Mouse (Mus musculus): ENCODE results near the gene Gpx8. TPM values are rescaled to one million over a fixed set of nuclear protein-coding genes. Genes with fewer than 3 reads are reported as not detected.
A peak's percentile ranks its signal among the peaks of the same experiment; 100 is the strongest.

The Gpx8 gene
- total RNA-seq (2021), result 10 to 100 TPM; 36.2 to 43.7 TPM
- long read RNA-seq, experiment 1, transcript Gpx8-201 (3 exons, 1,042 nt), result major isoform, 16 of 22 reads
- long read RNA-seq, experiment 1, partial matches to known transcripts, result 3 of 22 reads
- long read RNA-seq, experiment 1, other reads (novel, unspliced or antisense), result 0 of 22 reads
- long read RNA-seq, experiment 2, transcript Gpx8-201 (3 exons, 1,042 nt), result major isoform, 19 of 22 reads
- long read RNA-seq, experiment 2, partial matches to known transcripts, result 2 of 22 reads
- long read RNA-seq, experiment 2, other reads (novel, unspliced or antisense), result 1 of 22 reads

GRCm38 (mm10) chr13:113046211-113046883, at the start of gene Gpx8:
TSS of gene Gpx8 (minus strand) at chr13:113046410.
- peak; percentile 50 for DNase-seq

DNA sequence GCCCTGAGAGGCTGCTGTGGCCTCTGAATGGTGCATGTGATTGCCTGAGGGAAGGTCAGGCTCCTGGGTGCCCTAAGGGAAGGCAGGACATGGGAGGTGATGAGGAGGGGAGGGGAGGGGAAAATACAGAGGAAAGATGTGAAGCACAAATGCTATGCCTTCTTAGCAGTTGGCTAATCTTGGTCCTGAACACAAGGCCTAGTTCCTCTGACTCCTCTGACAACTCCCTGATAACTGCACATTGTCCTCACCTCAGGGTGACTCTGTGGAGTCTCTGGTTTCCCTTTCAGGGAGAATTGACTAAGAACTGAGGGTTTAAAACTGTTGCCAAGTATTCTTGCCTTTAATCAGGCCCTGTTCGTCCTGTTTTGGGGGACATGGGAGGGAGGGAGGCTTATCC, 48.4 kb upstream of the Gpx8 start:
- no peak for DNase-seq

DNA sequence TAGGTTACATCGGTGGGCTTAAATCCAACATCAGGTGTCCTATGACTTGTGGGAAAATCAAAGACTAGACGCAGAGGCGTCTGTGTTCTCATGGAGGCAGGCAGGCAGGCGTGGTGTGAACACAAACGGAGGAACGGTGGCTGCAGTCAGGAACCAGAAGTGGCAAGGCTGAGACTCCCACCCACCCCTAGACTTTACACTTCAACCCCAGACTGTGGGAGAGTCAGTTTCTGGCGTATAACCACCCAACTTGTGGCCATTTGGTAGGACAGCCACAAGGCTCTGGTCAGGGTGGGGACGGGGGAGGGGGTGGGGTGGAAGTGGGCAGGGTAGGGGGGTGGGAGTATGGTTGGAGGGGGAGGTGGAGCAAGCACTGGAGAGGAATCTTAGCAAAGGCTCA, 44.3 kb upstream of the Gpx8 start:
- no peak for DNase-seq

DNA sequence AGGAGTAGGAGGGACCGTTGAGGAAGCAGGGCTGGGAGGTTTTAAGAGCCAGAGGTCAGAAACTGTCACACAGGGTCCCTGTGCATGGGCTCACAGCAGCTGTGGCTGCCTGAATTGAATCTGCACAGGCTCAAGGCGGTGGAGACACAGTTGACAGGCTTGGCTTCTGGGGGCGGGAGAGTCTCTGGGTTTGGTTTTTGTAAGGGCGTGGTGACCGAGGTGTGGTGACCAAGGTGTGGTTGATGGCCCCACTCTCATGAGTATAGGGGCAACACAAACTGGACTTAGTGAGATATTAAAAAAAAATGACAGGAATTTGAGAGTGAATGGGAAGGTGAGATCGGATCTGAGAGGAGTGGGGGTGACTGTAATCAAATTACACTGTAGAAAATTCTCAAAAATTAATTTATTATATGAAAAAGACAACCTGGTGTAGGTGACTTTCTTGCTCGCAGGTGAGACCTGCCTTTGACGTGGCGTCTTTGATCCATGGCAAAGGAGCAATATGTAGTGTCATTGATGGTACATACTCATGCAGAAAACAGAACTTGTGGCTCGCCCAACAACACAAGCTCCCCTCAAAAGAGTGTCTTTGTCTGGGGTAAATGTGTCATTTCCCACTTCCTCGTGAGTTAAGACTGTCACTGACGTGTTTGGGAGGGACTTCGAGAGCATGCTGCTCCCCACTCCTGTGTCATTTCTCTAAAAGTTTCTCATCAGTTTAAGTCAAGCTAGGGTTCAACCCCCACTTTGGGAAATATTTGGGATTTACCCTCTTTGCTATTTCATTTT, 41.2 kb upstream of the Gpx8 start:
- no peak for DNase-seq

- no peak for DNase-seq
Measured at GRCm38 (mm10) chr13:113084732-113085131, 38.5 kb upstream of the Gpx8 start.

DNA sequence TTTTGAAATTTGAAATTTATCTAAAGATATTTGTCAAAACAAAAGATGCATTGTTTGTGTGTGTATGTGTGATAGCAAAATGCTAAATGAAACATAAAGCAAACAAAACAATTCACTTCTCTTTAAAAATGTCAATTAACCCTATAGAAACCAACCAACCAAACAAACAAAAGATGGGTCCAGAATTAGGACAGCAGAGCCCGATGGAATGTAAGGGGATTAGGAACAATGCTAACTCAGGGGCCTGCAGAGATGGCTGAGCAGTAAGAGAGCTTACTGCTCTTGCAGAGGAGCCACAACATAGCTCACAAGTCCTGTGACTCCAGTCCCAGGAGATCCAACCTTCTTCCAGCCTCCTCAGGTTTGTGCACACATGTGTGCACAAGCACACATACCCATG, 35.9 kb upstream of the Gpx8 start:
- no peak for DNase-seq

DNA sequence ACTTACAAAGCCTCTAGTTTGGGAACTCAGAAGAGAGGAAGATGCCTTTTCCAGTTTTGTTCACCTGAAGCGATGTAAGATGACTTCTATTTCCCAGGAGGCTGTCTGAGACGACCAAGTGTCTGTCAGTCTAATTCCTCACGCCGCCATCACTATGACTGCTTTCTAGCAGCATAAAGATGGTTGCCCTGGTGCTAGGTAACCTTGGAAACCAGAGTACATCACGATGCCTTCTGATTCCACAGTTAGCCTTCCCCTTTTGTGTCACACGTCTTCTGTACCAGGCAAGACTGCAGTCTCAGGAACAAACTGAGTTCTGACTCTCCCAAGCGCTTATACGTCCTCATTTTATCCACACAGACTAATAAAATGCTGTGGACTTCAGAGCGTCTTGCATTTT, 32.8 kb upstream of the Gpx8 start:
- DNase-seq, result no peak

DNA sequence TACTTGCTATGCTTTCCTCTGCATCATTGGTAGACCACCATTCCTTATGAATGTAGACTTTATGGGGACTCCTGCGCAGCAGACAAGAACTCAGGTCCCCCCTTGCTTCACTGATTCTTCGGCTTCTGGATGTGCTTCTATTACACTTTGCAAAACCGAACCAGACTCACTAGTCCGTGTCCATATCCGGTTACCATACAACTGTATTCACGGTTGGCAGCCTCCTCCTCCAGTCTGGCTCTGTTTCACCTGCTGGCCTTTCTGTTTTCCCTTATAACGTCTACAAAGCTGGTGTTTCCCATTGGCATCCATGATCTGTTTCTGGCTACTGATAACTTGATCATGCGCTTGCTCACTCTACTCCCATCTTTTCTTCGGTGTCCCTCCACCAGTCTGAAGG, 18.3 kb upstream of the Gpx8 start:
- no peak for DNase-seq

DNA sequence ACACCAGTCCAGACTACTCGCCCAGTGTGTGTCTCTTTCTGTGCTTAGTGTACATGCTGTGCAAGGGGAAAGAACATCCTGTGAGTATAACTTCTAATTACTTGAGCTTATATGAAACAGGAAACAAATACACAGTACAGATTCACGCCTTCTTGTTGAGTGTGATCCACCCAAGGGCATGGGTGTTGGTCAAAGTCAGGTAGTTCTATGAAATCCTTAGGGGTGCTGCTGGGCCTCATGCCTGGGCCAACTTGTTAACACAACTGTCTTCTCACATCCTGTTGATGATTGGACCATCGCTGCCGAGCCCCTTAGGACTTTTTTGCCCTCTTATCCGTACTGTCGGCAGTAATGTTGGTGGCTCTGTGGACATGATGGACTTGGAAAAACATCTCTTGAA, 15.5 kb upstream of the Gpx8 start:
- DNase-seq, result no peak

- no peak for DNase-seq
Measured at GRCm38 (mm10) chr13:113055826-113056225, 9.6 kb upstream of the Gpx8 start.

DNA sequence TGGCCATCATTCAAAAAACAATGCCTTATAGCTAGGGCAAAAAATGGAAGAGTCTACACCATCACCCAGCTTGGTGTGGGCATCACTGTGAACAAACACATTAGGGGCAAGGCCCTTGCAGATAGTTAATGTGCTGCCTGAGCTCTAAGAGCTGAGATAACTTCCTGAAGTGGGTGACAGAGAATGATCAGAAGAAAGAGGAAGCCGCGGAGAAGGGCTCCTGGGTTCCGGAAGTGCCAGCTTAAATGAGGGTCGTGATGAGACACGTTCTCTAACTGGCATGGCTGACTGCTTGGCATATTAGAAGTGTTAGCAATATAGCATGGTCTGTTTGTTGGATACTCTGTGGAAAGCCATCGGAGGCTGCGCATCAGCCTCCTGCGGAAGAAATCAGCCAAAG, 8.0 kb upstream of the Gpx8 start:
- no peak for DNase-seq

DNA sequence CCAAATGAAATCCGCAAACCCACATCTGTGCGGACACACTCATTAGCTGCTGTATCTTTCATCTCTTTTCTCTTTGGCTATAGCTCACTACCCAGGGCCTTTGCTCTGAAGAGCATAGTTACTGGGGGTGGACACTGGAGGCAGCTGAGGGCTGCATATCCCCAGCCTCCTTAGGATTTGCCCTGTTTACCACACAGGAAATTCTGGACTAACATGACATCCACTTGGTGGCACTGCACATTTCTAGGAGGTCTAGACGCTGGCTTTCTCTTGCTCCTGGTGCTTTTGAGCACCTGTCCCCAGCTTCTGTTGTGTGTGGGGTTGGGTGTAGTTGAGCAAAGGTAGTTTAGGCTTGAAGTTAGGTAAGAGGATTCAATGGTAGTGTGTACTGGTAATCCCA, 1.4 kb upstream of the Gpx8 start:
- DNase-seq, result no peak

DNA sequence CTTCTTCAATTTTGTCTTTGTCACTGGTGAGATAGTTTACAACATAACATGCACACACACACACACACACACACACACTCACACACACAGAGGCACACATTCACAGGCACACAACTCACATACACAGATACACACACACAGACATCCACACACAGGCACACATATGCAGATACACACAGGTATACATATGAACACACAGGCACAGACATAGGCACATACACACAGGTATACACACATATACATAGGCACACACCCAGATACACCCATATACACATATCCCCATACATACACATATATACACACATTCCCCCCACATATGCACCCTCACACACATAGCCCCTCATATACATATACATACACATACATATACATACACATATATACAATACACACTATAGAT, 808 bp upstream of the Gpx8 start:
- no peak for DNase-seq

DNA sequence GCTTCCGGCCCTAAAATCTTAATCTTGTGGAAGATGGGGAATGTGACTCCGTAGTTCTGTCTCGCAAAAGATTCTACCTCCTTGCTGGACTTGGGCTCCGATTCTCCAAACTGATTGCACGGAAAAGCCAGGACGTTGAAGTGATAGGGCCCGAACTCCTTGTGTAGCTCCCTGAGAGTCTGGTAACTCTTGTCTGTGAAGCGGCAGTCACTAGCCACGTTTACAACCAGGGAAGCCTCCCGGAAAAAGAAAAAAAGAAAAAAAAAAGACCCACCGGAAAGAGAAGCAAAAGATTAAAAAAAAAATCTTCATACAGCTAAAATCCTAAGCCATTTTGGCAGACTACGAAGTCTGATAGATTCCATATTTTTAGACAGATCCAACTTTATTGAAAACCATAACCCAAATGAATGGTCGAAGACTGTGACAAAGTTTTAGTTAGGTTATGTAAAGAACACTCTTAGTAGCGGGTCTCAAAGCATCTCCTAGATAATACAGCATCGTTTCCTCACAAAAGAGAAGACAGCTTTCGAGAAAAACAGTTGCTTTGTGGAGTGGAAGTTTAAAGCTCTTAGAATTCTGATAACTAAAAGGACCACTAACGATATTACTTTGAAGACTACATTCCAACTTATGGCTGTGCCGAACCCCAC, 626 bp downstream of the Gpx8 start:
- no peak for DNase-seq

GRCm38 (mm10) chr13:113044876-113045275, 1.3 kb downstream of the Gpx8 start:
- DNase-seq, result no peak

- peak; percentile 36 for DNase-seq
Measured at GRCm38 (mm10) chr13:113035852-113036251, 10.4 kb downstream of the Gpx8 start.

DNA sequence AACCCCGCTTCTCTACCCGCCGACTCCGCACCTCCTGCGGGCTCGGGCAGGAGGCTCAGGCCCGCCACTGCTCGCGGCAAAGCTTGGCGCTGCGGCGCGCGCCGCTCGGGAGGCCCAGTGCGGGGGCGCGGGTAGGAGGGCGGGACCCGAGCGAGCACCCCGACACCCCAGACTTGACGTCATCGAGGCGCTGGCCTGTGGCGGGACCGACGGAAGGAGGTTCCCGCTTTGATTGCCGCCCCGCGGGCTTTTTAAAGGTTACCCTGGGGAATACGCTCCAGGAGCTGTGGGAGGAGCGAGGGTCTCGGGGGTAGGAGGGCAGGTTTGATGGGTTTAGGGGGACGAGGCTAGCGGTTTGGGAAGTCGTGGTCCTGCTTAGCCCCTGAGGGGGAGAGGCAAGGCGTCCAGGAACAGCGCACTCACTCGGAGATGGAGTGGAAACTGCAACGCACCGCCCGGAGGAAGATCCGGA, 11.2 kb downstream of the Gpx8 start, which contains the start of gene Cdc20b:
TSS of gene Cdc20b (plus strand) at position 162 of the 472 bp plus-strand sequence.
- DNase-seq, result peak; percentile 30

GRCm38 (mm10) chr13:113034271-113034886, 11.8 kb downstream of the Gpx8 start:
- no peak for DNase-seq

DNA sequence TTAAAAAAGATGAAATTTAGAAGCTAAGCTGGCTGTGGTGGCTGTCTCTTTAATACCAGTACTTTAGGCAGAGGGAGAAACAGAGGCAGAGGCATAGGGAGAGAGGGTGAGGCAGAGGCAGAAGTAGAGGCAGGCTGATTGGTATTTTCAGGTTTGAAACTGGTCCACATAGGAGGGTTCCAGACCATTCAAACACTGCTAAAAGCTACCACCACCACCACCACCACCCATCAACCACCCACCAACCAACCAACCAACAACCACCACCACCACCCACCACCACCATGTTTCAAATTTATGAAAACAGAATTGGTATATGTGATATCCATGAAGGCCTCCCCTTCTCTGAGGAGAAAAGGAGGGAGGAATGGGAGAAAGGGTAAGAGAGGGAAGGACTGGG, 13.4 kb downstream of the Gpx8 start:
- no peak for DNase-seq

GRCm38 (mm10) chr13:113031792-113032571, 14.2 kb downstream of the Gpx8 start:
- DNase-seq, result peak; percentile 21

GRCm38 (mm10) chr13:113031351-113031750, 14.9 kb downstream of the Gpx8 start:
- no peak for DNase-seq

All from gastrocnemius, postnatal 10 days (tissue).